14 mouse cellular contexts compared by ENCODE assay signal in the genomic region with DNA sequence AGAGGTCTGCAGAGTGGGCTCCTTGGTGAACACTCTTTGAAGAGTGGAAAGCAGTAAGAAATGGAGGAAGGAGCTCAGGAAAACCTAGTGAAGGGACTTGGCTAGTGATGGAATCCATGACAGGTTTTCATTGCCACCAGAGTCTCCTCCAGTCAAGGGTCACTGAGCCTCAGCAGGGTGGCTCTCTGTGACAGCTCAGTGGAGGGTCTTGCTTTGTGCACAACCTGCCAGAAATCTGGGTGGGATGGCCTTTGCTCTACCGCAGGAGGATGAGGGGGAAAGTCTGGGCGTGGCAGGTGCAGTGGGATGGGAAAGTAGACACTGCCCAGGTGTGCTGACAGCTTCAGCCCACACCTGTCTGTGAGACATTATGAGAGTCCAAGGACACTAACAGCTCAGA. TPM values are rescaled to one million over a fixed set of nuclear protein-coding genes. Genes with fewer than 3 reads are reported as not detected.
DNase-seq lines count a peak whose midpoint lies in the region; ATAC-seq and TF ChIP-seq lines count a peak whose summit lies in the region.
"Had no signal": no experiment of that assay in that cellular context is flagged by ENCODE, and none has a peak within 500 bp of the region (broad histone marks: within the 10 kb centered on the region; RNA-seq: fewer than 3 reads in every experiment).

No protein-coding gene starts in this region.

- no peak overlapping the region for H3K4me2 ChIP-seq in hindbrain, embryonic 11.5 days (replicated peaks; ENCODE audit: low read depth, low read length)
- no peak overlapping the region for H3K4me2 ChIP-seq in hindbrain, postnatal 0 days (ENCODE audit: low read depth, low read length)
- H3K4me2 ChIP-seq in intestine, postnatal 0 days (replicated peaks; ENCODE audit: low read depth): no peak overlapping the region
- H3K4me2 ChIP-seq: forebrain, embryonic 12.5 days had no signal

- 0% methylated on average over 2 of the region's 2 CpGs for WGBS in hindbrain, embryonic 11.5 days
- WGBS in hindbrain, postnatal 0 days: 5% methylated on average over 2 of the region's 2 CpGs
- 6% methylated on average over 2 of the region's 2 CpGs for WGBS in intestine, postnatal 0 days

- H3K4me3 ChIP-seq in hindbrain, embryonic 11.5 days (ENCODE audit: low read depth, low read length): no peak overlapping the region
- no peak overlapping the region for H3K4me3 ChIP-seq in hindbrain, postnatal 0 days (ENCODE audit: low read length)
- 0 out of 2 replicates have a peak overlapping the region, but pooled peaks have one; percentile 13 for H3K4me3 ChIP-seq in E14TG2a.4 (replicated peaks; ENCODE audit: low read length)
- H3K4me3 ChIP-seq in intestine, postnatal 0 days (ENCODE audit: low read depth, low read length): no peak overlapping the region
- H3K4me3 ChIP-seq: forebrain, embryonic 12.5 days had no signal

- peaks cover 5% of the 10 kb centered on the region; the same call in 1 of the 2 replicates for H3K4me1 ChIP-seq in hindbrain, embryonic 11.5 days (replicated peaks; ENCODE audit: control insufficient read depth, insufficient read depth, low read length)
- peaks cover 9% of the 10 kb centered on the region; the same call in 1 of the 2 replicates for H3K4me1 ChIP-seq in hindbrain, postnatal 0 days (ENCODE audit: insufficient read depth, low read length)
- peaks cover 58% of the 10 kb centered on the region for H3K4me1 ChIP-seq in E14TG2a.4 (replicated peaks; ENCODE audit: low read depth, low read length)
- H3K4me1 ChIP-seq in intestine, postnatal 0 days (replicated peaks; ENCODE audit: control insufficient read depth, insufficient read depth, low read length): no peaks in the 10 kb centered on the region; the same call in 1 of the 2 replicates

- no peak for TF ChIP-seq CTCF in hindbrain, postnatal 0 days (IDR thresholded peaks at IDR 0.05; ENCODE audit: low read depth)
- TF ChIP-seq CTCF in E14TG2a.4 (conservative IDR thresholded peaks at IDR 0.05; ENCODE audit: low read length): no peak
- TF ChIP-seq CTCF in intestine, postnatal 0 days (IDR thresholded peaks at IDR 0.05; ENCODE audit: low read depth): no peak

- H3K27ac ChIP-seq in hindbrain, embryonic 11.5 days (ENCODE audit: low read depth, low read length): no peak overlapping the region
- no peak overlapping the region for H3K27ac ChIP-seq in hindbrain, postnatal 0 days
- H3K27ac ChIP-seq in intestine, postnatal 0 days (ENCODE audit: low read depth, low read length): no peak overlapping the region
- H3K27ac ChIP-seq: forebrain, embryonic 12.5 days; heart, embryonic 10.5 days; liver, embryonic 14.5 days had no signal

- H3K36me3 ChIP-seq in hindbrain, embryonic 11.5 days (ENCODE audit: control insufficient read depth, insufficient read depth, low read length): no peaks in the 10 kb centered on the region
- H3K36me3 ChIP-seq in hindbrain, postnatal 0 days (ENCODE audit: insufficient read depth, low read length): no peaks in the 10 kb centered on the region
- no peaks in the 10 kb centered on the region for H3K36me3 ChIP-seq in E14TG2a.4 (ENCODE audit: insufficient read depth, low read length)
- H3K36me3 ChIP-seq in intestine, postnatal 0 days (ENCODE audit: control insufficient read depth, insufficient read depth): no peaks in the 10 kb centered on the region
- H3K36me3 ChIP-seq: forebrain, embryonic 12.5 days; heart, embryonic 10.5 days had no signal

- peaks cover 51% of the 10 kb centered on the region for H3K27me3 ChIP-seq in hindbrain, embryonic 11.5 days (ENCODE audit: control insufficient read depth, insufficient read depth, low read length)
- H3K27me3 ChIP-seq in hindbrain, postnatal 0 days (ENCODE audit: insufficient read depth, low read length): peaks cover 51% of the 10 kb centered on the region
- peaks cover 30% of the 10 kb centered on the region for H3K27me3 ChIP-seq in E14TG2a.4 (ENCODE audit: insufficient read depth, low read length)
- H3K27me3 ChIP-seq in intestine, postnatal 0 days (replicated peaks; ENCODE audit: control insufficient read depth, insufficient read depth, low read length): 0 out of 2 replicates have a peak, but pooled peaks cover 3% of the 10 kb centered on the region

- H3K9ac ChIP-seq in hindbrain, embryonic 11.5 days (ENCODE audit: low read depth, low read length): no peak overlapping the region
- H3K9ac ChIP-seq in hindbrain, postnatal 0 days (replicated peaks; ENCODE audit: low read length): no peak overlapping the region
- H3K9ac ChIP-seq in intestine, postnatal 0 days (ENCODE audit: low read depth, low read length): no peak overlapping the region
- H3K9ac ChIP-seq: forebrain, embryonic 12.5 days; liver, embryonic 14.5 days had no signal

- ATAC-seq in hindbrain, embryonic 11.5 days (ENCODE audit: low FRiP score): peak; percentile 43; the same call in 1 of the 2 replicates
- no peak for ATAC-seq in hindbrain, postnatal 0 days
- ATAC-seq in intestine, postnatal 0 days: 0 out of 2 replicates have a peak, but pooled peaks have one; percentile 9

- peak; percentile 53 for DNase-seq in hindbrain, embryonic 11.5 days (ENCODE audit: low spot score)
- DNase-seq in hindbrain, postnatal 0 days (ENCODE audit: low spot score): no peak
- DNase-seq in ES-CJ7 (ENCODE audit: low read depth, low spot score): peak; percentile 80
- no peak for DNase-seq in cerebellum, postnatal 36 days
- DNase-seq in gastrocnemius, postnatal 10 days: no peak
- DNase-seq: adrenal gland, postnatal 36 days; kidney, adult 18-20 months; left cerebral cortex, postnatal 4 days; lung, postnatal 36 days had no signal

- H3K9me3 ChIP-seq in hindbrain, embryonic 11.5 days (ENCODE audit: control insufficient read depth, low read length): no peaks in the 10 kb centered on the region
- no peaks in the 10 kb centered on the region for H3K9me3 ChIP-seq in hindbrain, postnatal 0 days (ENCODE audit: low read length)
- H3K9me3 ChIP-seq in E14TG2a.4 (ENCODE audit: low read length): no peaks in the 10 kb centered on the region
- no peaks in the 10 kb centered on the region for H3K9me3 ChIP-seq in intestine, postnatal 0 days (ENCODE audit: control insufficient read depth)
- H3K9me3 ChIP-seq: forebrain, embryonic 12.5 days; heart, embryonic 10.5 days had no signal

RNA-seq across cellular contexts. Expression of a gene that starts 4.4 kb away (rescaled TPM):
- 1.1 and 1.7 TPM in 2 replicates for polyA plus RNA-seq in hindbrain, embryonic 11.5 days (2014; fragmentation: Nextera tagmentation; extraction: Ambion mirVana)
- 0.58 and 0.73 TPM in 2 replicates for total RNA-seq in hindbrain, postnatal 0 days (2014; rRNA removed)
- polyA plus RNA-seq in hindbrain, postnatal 0 days (2015; fragmentation: Nextera tagmentation; extraction: Ambion mirVana): 0.28 and 0.35 TPM in 2 replicates
- 14.8 and 15.7 TPM in 2 replicates for polyA plus RNA-seq in intestine, postnatal 0 days (2015; fragmentation: Nextera tagmentation; extraction: Ambion mirVana)
- under 1 TPM; 0.19 to 0.20 TPM for total RNA-seq in gastrocnemius, postnatal 10 days (2021)

RNA-seq across cellular contexts. Expression of a gene that starts 49.2 kb away (rescaled TPM):
- 40.0 and 44.1 TPM in 2 replicates for polyA plus RNA-seq in hindbrain, embryonic 11.5 days (2014; fragmentation: Nextera tagmentation; extraction: Ambion mirVana)
- 7.8 and 10.4 TPM in 2 replicates for total RNA-seq in hindbrain, postnatal 0 days (2014; rRNA removed)
- polyA plus RNA-seq in hindbrain, postnatal 0 days (2015; fragmentation: Nextera tagmentation; extraction: Ambion mirVana): 17.7 and 23.0 TPM in 2 replicates
- polyA plus RNA-seq in intestine, postnatal 0 days (2015; fragmentation: Nextera tagmentation; extraction: Ambion mirVana): 19.5 and 23.8 TPM in 2 replicates
- 10 to 100 TPM in 1 of 2 experiments, 1 to 10 TPM in 1; 8.1 to 11.7 TPM for total RNA-seq in gastrocnemius, postnatal 10 days (2021)

Comparison
In these comparisons a context has a peak if more than half of its experiments do, and no peak if none do; other contexts are left out.
1. DNase-seq: peak in hindbrain, embryonic 11.5 days (single experiment) and ES-CJ7 (single experiment); none in hindbrain, postnatal 0 days (single experiment), cerebellum, postnatal 36 days (0 of 2) and gastrocnemius, postnatal 10 days (single experiment).